Mouse (Mus musculus): ENCODE measurements at regions not wholly inside any gene's neighbourhood (a gene's known extent, or its start where the extent isn't known, plus 50 kb on each side); places are given as distances from the start of the nearest gene placed in this dataset.
A peak's percentile ranks its signal among the peaks of the same experiment; 100 is the strongest.

DNA sequence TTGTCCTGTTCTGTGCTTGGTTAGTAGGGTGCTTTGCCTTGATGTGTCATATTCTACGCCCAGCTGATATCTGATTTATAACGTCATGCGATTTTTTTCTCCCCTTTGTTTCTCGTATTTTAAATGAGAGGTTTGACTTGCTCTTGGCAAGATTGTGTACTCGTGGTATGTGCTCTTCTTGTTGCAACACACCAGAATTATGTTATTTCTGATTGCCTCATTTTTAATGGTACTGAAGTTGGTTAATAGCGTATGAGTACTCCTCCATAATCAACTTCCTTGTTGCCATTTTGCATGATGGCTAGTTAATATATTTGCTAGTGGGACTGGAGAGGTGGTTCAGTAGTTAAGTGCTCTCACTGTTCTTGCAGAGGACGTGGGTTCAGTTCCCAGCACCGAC, 180.1 kb upstream of the Cdkn2b start:
- Histone ChIP-seq H3K27ac (no peak overlapping the region), H3K4me1 (replicated peaks) (no peaks in the 10 kb centered on the region), H3K4me3 (no peak overlapping the region), H3K36me3 (no peaks in the 10 kb centered on the region), H3K9me3 (replicated peaks) (no peaks in the 10 kb centered on the region), H3K9ac (no peak overlapping the region), H3K27me3 (no peaks in the 10 kb centered on the region), H3K4me2 (no peak overlapping the region)
- ATAC-seq (replicated peaks; ENCODE audit: insufficient number of reproducible peaks, insufficient read depth, low FRiP score, low read depth): no peak
- whole genome bisulfite sequencing: 81% methylated on average over 8 of the region's 8 CpGs

DNA sequence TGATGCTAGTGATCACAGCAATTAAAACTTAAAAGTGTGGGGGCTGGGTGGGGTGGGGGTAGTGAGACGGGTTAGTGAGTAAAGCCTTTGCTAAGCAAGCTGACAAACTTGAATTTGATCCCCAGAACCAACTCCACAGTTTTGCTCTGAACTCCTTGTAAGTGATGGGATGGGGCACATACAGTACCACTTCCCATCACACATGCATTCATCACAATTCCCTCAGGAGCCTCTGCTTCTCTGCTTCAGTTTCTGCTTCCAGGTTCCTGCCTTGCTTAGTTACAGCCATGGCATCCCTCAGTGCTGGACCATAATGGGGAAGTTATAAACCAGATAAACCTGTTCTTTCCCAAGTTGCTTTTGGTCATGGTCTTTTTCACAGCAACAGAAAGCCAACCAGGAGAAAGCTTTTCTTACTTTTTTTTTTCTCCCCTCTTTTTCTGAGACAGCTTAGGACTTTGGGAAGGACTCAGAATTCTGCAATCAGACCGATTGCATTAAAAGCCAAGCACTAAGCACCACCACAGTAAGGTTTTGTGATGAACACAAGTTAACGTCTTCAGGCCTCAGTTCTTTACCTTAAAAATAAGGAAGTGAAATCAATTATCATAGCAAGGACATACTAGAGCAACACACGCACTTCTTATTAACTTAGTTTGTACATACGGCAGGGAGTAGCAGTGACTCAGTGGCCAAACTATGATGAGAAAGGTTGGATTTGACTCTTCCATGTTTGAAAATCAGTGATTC, 176.8 kb upstream of the Cdkn2b start:
- Histone ChIP-seq H3K4me2 (no peak overlapping the region), H3K4me1 (replicated peaks) (no peaks in the 10 kb centered on the region), H3K36me3 (no peaks in the 10 kb centered on the region), H3K9me3 (replicated peaks) (no peaks in the 10 kb centered on the region), H3K27me3 (no peaks in the 10 kb centered on the region), H3K9ac (no peak overlapping the region), H3K27ac (no peak overlapping the region), H3K4me3 (no peak overlapping the region)
- 77% methylated on average over 5 of the region's 5 CpGs for WGBS
- no peak for ATAC-seq (replicated peaks; ENCODE audit: insufficient number of reproducible peaks, insufficient read depth, low FRiP score, low read depth)

DNA sequence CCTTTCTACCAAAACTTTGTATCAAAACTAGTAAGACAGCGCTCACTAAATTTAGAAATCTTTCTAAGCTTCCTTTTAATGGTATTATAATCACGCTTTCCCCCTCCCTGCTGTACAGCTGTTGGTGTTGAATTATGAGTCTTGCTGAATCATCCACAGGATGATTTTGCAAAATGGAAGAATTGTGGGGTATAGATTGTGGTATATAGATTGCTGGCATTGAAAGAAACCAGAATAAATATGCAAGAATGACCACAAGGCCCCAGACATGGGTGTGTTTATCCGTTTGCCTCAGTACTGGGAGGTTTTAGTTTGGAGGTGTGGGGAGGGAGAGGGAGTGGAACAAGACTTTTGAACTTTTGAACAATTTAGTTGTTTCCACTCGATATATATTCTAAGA, 176.1 kb upstream of the Cdkn2b start:
- no peak overlapping the region for H3K4me3 ChIP-seq
- ATAC-seq (replicated peaks; ENCODE audit: insufficient number of reproducible peaks, insufficient read depth, low FRiP score, low read depth): no peak
- no peaks in the 10 kb centered on the region for H3K4me1 ChIP-seq (replicated peaks)
- H3K9me3 ChIP-seq (replicated peaks): no peaks in the 10 kb centered on the region
- no peak overlapping the region for H3K9ac ChIP-seq
- no peaks in the 10 kb centered on the region for H3K36me3 ChIP-seq
- H3K4me2 ChIP-seq: no peak overlapping the region
- WGBS: 80% methylated on average over 4 of the region's 4 CpGs
- H3K27me3 ChIP-seq: no peaks in the 10 kb centered on the region
- no peak overlapping the region for H3K27ac ChIP-seq

DNA sequence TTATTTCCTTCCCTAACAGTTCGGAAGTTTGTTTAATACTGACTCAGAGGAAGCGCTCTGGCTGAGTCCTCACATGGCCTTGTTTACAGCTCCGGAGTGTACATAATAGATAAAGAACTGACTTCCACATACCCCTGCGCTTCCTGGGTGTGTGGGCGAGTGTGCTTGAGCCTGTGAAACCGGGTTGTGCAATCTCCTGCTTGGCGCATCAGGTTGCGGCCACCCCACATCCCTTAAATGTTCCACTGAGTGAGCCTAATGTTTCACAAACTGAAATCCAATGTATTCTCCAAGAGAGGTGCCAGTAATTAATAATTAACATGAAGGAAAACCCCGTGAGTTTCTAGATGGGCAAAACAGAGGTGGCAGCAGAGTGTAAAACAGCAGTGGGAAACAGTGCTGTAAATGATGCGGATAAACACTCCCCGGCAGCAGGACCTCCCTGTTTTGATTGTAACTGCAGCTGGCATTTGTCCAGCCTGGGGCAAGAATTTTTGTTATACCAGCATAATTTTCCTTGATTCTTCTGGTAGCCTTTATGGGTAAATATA, 175.2 kb upstream of the Cdkn2b start:
- no peaks in the 10 kb centered on the region for H3K27me3 ChIP-seq
- no peak overlapping the region for H3K4me3 ChIP-seq
- H3K4me1 ChIP-seq (replicated peaks): no peaks in the 10 kb centered on the region
- 39% methylated on average over 11 of the region's 11 CpGs for WGBS
- ATAC-seq (replicated peaks; ENCODE audit: insufficient number of reproducible peaks, insufficient read depth, low FRiP score, low read depth): no peak
- no peak overlapping the region for H3K9ac ChIP-seq
- no peak overlapping the region for H3K4me2 ChIP-seq
- no peaks in the 10 kb centered on the region for H3K36me3 ChIP-seq
- no peaks in the 10 kb centered on the region for H3K9me3 ChIP-seq (replicated peaks)
- H3K27ac ChIP-seq: no peak overlapping the region

- Histone ChIP-seq H3K4me2 (no peak overlapping the region), H3K4me1 (replicated peaks) (no peaks in the 10 kb centered on the region; the same call in 1 of the 2 replicates), H3K36me3 (no peaks in the 10 kb centered on the region), H3K27me3 (no peaks in the 10 kb centered on the region), H3K27ac (peak overlapping the region; percentile 34; the same call in 1 of the 2 replicates), H3K9ac (no peak overlapping the region), H3K4me3 (no peak overlapping the region), H3K9me3 (replicated peaks) (no peaks in the 10 kb centered on the region)
- no peak for ATAC-seq (replicated peaks; ENCODE audit: insufficient number of reproducible peaks, insufficient read depth, low FRiP score, low read depth)
- 54% methylated on average over 12 of the region's 12 CpGs for WGBS
These were observed 167.9 kb upstream of the Cdkn2b start for GRCm38 (mm10) chr4:89478646-89479237.

GRCm38 (mm10) chr4:89475848-89476247, 165.0 kb upstream of the Cdkn2b start:
- Histone ChIP-seq H3K9me3 (replicated peaks) (no peaks in the 10 kb centered on the region), H3K4me3 (no peak overlapping the region), H3K27ac (no peak overlapping the region), H3K9ac (no peak overlapping the region), H3K36me3 (no peaks in the 10 kb centered on the region), H3K4me2 (no peak overlapping the region), H3K27me3 (no peaks in the 10 kb centered on the region), H3K4me1 (replicated peaks) (no peaks in the 10 kb centered on the region; the same call in 1 of the 2 replicates)
- ATAC-seq (replicated peaks; ENCODE audit: insufficient number of reproducible peaks, insufficient read depth, low FRiP score, low read depth): no peak
- WGBS: 73% methylated on average over 3 of the region's 3 CpGs

DNA sequence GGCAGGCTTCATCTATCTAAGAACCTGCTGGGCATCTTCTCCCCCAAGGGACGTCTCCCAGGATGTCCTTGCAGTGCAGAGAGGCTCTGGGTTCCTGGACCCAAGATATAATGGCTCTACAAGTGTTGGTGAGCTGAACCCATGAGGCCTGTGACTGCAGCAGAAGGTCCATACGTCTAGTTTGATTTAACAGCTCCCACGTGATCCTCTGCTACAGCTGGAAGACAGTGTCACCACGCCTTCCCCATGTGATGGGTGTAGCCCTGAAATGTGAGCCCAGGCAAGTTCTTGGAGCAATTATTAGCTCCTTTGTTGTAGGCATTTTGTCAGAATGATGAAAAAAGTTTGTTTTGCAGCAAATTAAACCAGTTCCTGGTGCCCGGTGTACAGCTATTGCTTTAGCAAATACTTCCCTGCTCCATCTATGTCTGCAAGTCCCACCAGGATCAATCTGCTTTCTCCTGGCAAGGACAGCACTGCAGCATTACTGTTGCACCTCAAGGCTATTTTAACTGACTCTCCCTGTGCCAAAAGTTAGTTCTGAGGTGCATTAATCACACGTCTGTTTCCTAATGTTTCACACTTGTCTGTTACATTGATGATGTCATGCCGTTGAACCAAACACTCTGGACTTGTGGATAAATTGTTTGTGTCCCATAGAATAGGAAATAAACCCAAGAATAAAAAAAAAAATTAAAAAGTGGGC, 164.2 kb upstream of the Cdkn2b start:
- Histone ChIP-seq H3K4me1 (replicated peaks) (no peaks in the 10 kb centered on the region; the same call in 1 of the 2 replicates), H3K36me3 (no peaks in the 10 kb centered on the region), H3K27ac (no peak overlapping the region), H3K4me3 (no peak overlapping the region), H3K9ac (no peak overlapping the region), H3K9me3 (replicated peaks) (no peaks in the 10 kb centered on the region), H3K4me2 (no peak overlapping the region), H3K27me3 (no peaks in the 10 kb centered on the region)
- ATAC-seq (replicated peaks; ENCODE audit: insufficient number of reproducible peaks, insufficient read depth, low FRiP score, low read depth): no peak
- WGBS: 65% methylated on average over 7 of the region's 7 CpGs

GRCm38 (mm10) chr4:89471426-89471825, 160.6 kb upstream of the Cdkn2b start:
- WGBS: 100% methylated on average over 1 of the region's 1 CpGs

DNA sequence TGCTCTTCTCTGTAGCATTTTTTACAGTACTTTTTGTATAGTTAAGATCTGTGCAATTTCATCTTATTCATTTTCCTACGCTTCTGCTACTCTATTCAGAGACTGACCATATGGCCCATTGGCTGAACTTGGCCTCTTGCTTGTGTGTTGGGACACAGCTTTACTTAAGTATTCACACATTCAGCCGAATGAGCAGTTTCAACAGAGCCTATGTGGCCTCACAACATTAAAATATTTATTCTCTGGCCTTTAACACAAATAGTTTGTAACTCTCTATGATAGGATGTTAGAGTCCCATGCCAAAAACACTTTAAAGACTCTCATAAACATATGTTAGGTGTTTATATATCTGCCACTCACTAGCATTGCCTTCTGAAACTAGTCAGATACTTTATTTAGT, 159.9 kb upstream of the Cdkn2b start:
- Histone ChIP-seq H3K27ac (no peak overlapping the region), H3K9ac (no peak overlapping the region), H3K4me1 (replicated peaks) (no peaks in the 10 kb centered on the region; the same call in 1 of the 2 replicates), H3K27me3 (no peaks in the 10 kb centered on the region), H3K36me3 (no peaks in the 10 kb centered on the region), H3K9me3 (replicated peaks) (no peaks in the 10 kb centered on the region), H3K4me3 (no peak overlapping the region), H3K4me2 (no peak overlapping the region)
- WGBS: 75% methylated on average over 2 of the region's 2 CpGs
- ATAC-seq (replicated peaks; ENCODE audit: insufficient number of reproducible peaks, insufficient read depth, low FRiP score, low read depth): no peak

More at GRCm38 (mm10) chr4:89471426-89471825, 160.6 kb upstream of the Cdkn2b start:
- Histone ChIP-seq H3K27ac (no peak overlapping the region), H3K9ac (no peak overlapping the region), H3K9me3 (replicated peaks) (no peaks in the 10 kb centered on the region), H3K4me2 (no peak overlapping the region), H3K4me1 (replicated peaks) (no peaks in the 10 kb centered on the region; the same call in 1 of the 2 replicates), H3K27me3 (no peaks in the 10 kb centered on the region), H3K36me3 (no peaks in the 10 kb centered on the region), H3K4me3 (no peak overlapping the region)
- ATAC-seq (replicated peaks; ENCODE audit: insufficient number of reproducible peaks, insufficient read depth, low FRiP score, low read depth): no peak

- Histone ChIP-seq H3K9me3 (replicated peaks) (no peaks in the 10 kb centered on the region), H3K4me1 (replicated peaks) (no peaks in the 10 kb centered on the region), H3K4me2 (no peak overlapping the region), H3K27me3 (no peaks in the 10 kb centered on the region), H3K9ac (no peak overlapping the region), H3K4me3 (no peak overlapping the region), H3K27ac (peak overlapping the region; percentile 56), H3K36me3 (no peaks in the 10 kb centered on the region)
- WGBS: 39% methylated on average over 8 of the region's 8 CpGs
- peak; percentile 89 for ATAC-seq (replicated peaks; ENCODE audit: insufficient number of reproducible peaks, insufficient read depth, low FRiP score, low read depth)
These were observed 159.0 kb upstream of the Cdkn2b start for GRCm38 (mm10) chr4:89469883-89470282.

- no peak overlapping the region for H3K9ac ChIP-seq
- no peak overlapping the region for H3K4me2 ChIP-seq
- H3K4me3 ChIP-seq: no peak overlapping the region
- no peak; the same call in 1 of the 2 replicates for ATAC-seq (replicated peaks; ENCODE audit: insufficient number of reproducible peaks, insufficient read depth, low FRiP score, low read depth)
- H3K27ac ChIP-seq: peak overlapping the region; percentile 49
- no peaks in the 10 kb centered on the region for H3K36me3 ChIP-seq
- H3K9me3 ChIP-seq (replicated peaks): no peaks in the 10 kb centered on the region
- no peaks in the 10 kb centered on the region for H3K4me1 ChIP-seq (replicated peaks)
- 58% methylated on average over 3 of the region's 3 CpGs for WGBS
- no peaks in the 10 kb centered on the region for H3K27me3 ChIP-seq
These were observed 158.6 kb upstream of the Cdkn2b start for GRCm38 (mm10) chr4:89469406-89469805.
